In genomic region chr2:71652261-71652801, GRCm38 (mm10) we compare ENCODE assay signal across 7 mouse cellular contexts.
DNase-seq lines count a peak whose midpoint lies in the region; ATAC-seq and TF ChIP-seq lines count a peak whose summit lies in the region.

No protein-coding gene starts in this region.

- TF ChIP-seq EP300 in ES-Bruce4 (IDR thresholded peaks at IDR 0.05; ENCODE audit: insufficient read depth, low read depth, low read length) = peak; percentile 88

- 10% methylated on average over 9 of the region's 9 CpGs for WGBS in limb, embryonic 14.5 days
- WGBS in neural tube, embryonic 12.5 days = 13% methylated on average over 9 of the region's 9 CpGs

- H3K9me3 ChIP-seq in ES-Bruce4 (replicated peaks; ENCODE audit: control insufficient read depth, insufficient read depth, low read length, poor library complexity, severe bottlenecking) = no peaks in the 10 kb centered on the region
- H3K9me3 ChIP-seq in limb, embryonic 14.5 days (ENCODE audit: control insufficient read depth, low read length) = no peaks in the 10 kb centered on the region
- H3K9me3 ChIP-seq in neural tube, embryonic 12.5 days = no peaks in the 10 kb centered on the region

- peak; percentile 36 for TF ChIP-seq CTCF in ES-Bruce4 (IDR thresholded peaks at IDR 0.05; ENCODE audit: low read depth, low read length)

- H3K4me1 ChIP-seq in ES-Bruce4 (ENCODE audit: control insufficient read depth, insufficient read depth, low read length) = peaks cover 4% of the 10 kb centered on the region
- peaks cover 13% of the 10 kb centered on the region for H3K4me1 ChIP-seq in limb, embryonic 14.5 days (ENCODE audit: control insufficient read depth, insufficient read depth, low read length)
- peaks cover 30% of the 10 kb centered on the region for H3K4me1 ChIP-seq in neural tube, embryonic 12.5 days

- no peaks in the 10 kb centered on the region for H3K27me3 ChIP-seq in ES-Bruce4 (ENCODE audit: control insufficient read depth, insufficient read depth, low read length, poor library complexity, severe bottlenecking)
- H3K27me3 ChIP-seq in limb, embryonic 14.5 days (ENCODE audit: control insufficient read depth, insufficient read depth, low read length) = no peaks in the 10 kb centered on the region
- no peaks in the 10 kb centered on the region for H3K27me3 ChIP-seq in neural tube, embryonic 12.5 days (replicated peaks)

- DNase-seq in adrenal gland, postnatal 14 days = peak; percentile 43
- DNase-seq in frontal cortex, postnatal 10 days (ENCODE audit: low spot score in 2 of 2) = peak; percentile 25 to 53
- DNase-seq in kidney, adult 9 months = peak; percentile 42
- peak; percentile 51 for DNase-seq in limb, embryonic 14.5 days (ENCODE audit: low spot score)
- no peak for DNase-seq in spleen, adult 12 weeks (ENCODE audit: low spot score)

- H3K4me2 ChIP-seq in limb, embryonic 14.5 days (replicated peaks; ENCODE audit: low read depth, low read length, severe bottlenecking) = 0 out of 2 replicates have a peak overlapping the region, but pooled peaks have one; percentile 16
- peak overlapping the region; percentile 28; the same call in 1 of the 2 replicates for H3K4me2 ChIP-seq in neural tube, embryonic 12.5 days (replicated peaks)

- H3K4me3 ChIP-seq in ES-Bruce4 (ENCODE audit: low read depth, low read length) = no peak overlapping the region
- H3K4me3 ChIP-seq in limb, embryonic 14.5 days (replicated peaks; ENCODE audit: low read length) = no peak overlapping the region
- no peak overlapping the region for H3K4me3 ChIP-seq in neural tube, embryonic 12.5 days

- TF ChIP-seq POLR2A in ES-Bruce4 (IDR thresholded peaks at IDR 0.05; ENCODE audit: insufficient read depth, low read length) = no peak
- TF ChIP-seq POLR2A in limb, embryonic 14.5 days (IDR thresholded peaks at IDR 0.05; ENCODE audit: borderline replicate concordance, extremely low read depth, insufficient read depth, insufficient read length) = no peak

- ATAC-seq in limb, embryonic 14.5 days (ENCODE audit: low FRiP score, low read depth) = no peak
- ATAC-seq in neural tube, embryonic 12.5 days (ENCODE audit: low FRiP score, low read depth) = no peak

- no peaks in the 10 kb centered on the region for H3K36me3 ChIP-seq in ES-Bruce4 (ENCODE audit: control insufficient read depth, insufficient read depth, low read length, poor library complexity, severe bottlenecking)
- H3K36me3 ChIP-seq in limb, embryonic 14.5 days (ENCODE audit: control insufficient read depth, insufficient read depth, low read length) = no peaks in the 10 kb centered on the region
- H3K36me3 ChIP-seq in neural tube, embryonic 12.5 days = no peaks in the 10 kb centered on the region

- H3K9ac ChIP-seq in ES-Bruce4 (ENCODE audit: low read depth, poor library complexity, severe bottlenecking) = 0 out of 2 replicates have a peak overlapping the region, but pooled peaks have one; percentile 29
- H3K9ac ChIP-seq in limb, embryonic 14.5 days (ENCODE audit: low read depth, low read length, severe bottlenecking) = no peak overlapping the region
- H3K9ac ChIP-seq in neural tube, embryonic 12.5 days = no peak overlapping the region

- H3K27ac ChIP-seq in ES-Bruce4 (ENCODE audit: insufficient read depth, low read length) = peak overlapping the region; percentile 97
- no peak overlapping the region for H3K27ac ChIP-seq in limb, embryonic 14.5 days (replicated peaks; ENCODE audit: low read depth, low read length)
- no peak overlapping the region for H3K27ac ChIP-seq in neural tube, embryonic 12.5 days
